Mouse (Mus musculus) Muller cell, postnatal 12 days (primary cell): ENCODE results near the gene Cyp17a1.

ENCODE experiments used
- DNase-seq: peaks from one replicate; pipeline ENCODE4 v3.0.0-alpha.2; 2015; ENCODE audit errors: inconsistent ontology term

Gene Cyp17a1

DNA sequence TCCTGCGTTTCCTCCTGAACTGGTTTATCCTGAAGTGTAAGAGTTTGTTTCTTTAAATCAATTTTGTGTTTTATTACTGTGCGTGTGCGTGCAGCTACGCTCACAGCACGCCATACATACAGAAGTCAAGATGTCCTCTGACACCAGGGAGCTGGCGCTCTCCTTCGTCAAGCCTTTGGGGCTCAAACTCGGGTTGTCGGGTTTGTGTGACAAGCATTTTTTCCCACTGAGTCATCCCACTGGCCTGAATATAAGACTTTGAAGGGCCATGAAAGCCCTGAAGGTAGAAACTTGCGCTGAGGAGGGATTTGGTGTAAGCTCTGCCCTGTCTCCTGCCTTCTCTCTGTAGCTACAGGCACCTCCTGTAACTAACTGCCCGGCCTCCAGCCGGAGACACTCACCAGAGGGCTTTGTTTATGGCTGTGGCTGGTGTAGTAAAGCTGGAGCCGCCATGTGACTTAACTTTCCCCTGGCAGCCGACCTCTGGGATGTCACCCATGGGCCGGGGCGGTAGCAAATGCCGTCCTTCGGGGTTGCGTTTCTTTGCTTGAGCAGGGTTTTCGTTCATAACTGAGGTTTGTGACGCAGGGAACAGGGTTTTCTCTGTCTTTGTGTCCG lies 30.7 kb downstream of the Cyp17a1 start:
- DNase-seq, result peak; percentile 78

DNA sequence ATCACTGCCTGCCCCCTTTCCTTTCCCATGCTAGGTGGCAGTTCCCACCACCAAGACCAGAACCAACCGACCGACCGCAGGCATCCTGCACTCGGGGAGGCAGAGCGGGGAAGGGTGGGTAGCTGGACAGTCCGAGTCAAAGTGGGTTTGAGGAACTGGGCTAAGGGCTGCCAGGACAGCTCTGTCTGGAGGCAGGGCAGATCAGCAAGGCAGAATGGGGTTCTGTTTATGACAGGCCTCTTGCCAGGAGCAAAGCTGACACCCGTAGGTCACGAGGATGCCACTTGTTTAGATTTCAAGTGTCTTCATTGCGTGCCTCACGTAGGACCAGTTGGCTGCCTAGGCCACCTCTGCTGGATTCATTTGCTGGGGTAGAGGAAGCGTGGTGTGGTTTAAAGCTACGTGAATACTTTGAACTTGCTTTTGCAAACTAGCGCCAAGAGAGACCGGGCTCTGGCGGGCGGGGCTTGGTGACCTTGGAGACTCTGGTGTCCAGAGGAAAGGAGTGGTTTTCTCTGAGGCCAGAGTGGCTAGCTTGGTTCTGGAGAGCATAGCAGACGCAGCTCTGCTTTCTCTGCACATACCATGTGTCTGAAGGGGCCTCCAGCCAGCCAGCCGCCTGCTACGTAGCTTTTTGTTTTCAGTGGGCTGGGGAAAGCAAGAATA lies 31.4 kb downstream of the Cyp17a1 start:
- DNase-seq, result peak; percentile 80

DNA sequence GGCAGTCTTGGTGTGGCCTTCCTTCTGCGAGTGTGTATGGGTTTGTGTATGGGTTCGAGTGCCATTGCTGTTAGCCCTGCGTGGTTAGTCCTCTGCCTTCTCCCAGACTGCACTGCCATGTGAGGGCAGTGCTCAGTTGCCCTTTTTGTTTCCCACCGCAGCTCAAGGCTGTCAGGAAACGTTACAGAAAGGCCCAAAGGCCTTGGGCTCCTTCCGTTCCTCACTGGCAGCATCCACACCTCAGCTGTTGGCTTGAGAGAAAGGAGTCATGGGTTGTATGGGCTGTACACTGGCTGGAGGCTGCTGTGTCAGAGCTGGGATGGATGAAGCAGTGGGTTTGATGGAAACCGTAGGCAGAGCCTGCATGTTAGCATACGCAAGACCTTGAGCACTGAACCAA lies 32.2 kb downstream of the Cyp17a1 start:
- DNase-seq, result no peak

DNA sequence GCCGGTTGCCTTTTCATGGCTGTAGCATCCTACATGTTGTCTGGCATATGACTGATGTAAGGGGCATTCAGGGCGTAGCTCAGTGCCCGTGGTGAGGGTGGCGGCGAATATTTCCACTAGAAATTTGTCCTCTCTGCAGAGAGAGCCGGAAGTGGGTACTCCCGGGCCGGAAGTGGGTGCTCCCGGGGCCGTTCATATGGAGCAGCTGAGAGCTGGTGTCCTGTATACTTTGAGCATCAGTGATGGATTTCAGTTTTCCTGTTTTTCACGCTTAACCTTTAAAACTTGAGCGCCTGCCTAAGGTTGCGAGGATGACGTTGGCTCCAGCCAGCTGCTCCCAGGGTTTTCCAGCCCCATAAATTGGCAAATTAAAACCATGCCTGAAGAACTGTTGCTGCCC lies 33.5 kb downstream of the Cyp17a1 start:
- no peak for DNase-seq

DNA sequence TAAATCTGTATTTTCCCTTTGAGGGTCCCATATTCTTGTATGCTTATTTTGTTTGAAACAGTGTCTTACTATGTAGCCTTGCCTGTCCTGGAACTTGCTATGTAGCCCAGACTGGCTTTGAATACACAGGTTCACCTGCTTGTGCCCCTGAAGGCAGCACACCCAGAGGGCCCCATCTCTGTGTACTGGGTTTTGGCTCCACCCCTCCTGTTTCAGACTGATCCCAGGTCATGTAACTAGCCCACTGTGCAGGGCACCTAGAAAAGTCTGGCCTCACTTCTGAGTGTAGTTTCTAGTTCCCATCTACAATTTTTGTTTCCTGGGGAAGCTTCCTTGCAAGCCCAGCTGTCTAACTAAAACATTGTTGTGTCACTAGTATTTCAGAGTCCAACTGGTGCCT lies 33.9 kb downstream of the Cyp17a1 start:
- DNase-seq, result no peak

DNA sequence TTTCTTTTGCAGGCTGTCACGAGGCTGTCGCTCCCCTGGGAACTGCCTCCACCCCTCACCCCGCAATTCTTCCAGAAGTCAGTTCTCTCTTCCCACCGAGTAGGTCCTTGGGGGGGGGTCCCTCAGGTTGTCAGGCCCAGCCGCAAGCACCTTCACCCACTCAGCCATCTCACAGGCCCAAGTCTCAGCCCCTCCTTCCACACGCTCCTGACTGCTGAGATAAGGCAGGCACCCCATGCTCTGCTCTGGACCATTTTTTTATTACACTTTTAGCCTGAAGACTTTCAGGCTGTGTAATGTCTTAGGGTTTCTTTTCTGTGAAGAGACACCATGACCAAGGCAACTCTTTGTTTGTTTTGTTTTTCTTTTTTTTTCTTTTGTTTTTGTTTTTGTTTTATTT lies 35.4 kb downstream of the Cyp17a1 start:
- DNase-seq, result no peak

DNA sequence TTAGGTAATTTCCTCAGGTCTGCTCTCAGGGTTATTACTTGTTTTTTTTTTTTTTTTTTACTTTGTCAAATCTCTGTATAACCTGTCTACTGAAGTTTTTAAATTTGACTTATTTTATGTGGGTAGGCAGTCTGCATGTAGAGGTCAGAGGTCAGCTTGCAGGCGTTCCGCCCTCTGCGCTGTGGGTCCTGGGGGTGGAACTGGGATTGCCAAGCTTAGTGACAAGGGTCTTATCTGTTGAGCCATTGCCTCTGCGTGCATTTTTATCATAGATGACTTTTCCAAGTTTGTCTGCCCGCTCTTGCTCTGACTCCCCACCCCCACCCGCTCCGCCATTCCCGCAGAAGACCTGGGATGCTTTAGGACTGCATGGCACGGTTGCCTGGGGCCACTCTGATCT lies 37.2 kb downstream of the Cyp17a1 start:
- no peak for DNase-seq

DNA sequence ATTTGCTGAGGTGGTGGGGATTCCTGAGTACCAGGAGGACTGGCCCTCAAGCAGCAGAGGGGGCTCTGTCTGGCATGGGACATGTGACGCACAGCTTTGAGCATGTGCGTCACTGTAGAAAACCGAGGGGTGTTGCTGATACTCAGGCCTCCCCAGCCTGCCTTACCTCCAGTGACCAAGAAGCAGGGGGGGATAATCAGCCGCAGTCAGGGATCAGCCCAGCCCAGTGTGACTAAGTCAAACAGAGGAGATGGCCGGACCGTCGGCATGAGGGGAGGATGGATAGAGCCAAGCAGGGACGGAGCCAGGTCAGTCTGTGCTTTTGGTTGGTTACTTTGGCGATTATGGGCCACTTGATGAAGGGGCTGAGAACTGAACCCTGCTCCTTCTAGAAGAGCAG lies 41.3 kb downstream of the Cyp17a1 start:
- DNase-seq, result no peak

DNA sequence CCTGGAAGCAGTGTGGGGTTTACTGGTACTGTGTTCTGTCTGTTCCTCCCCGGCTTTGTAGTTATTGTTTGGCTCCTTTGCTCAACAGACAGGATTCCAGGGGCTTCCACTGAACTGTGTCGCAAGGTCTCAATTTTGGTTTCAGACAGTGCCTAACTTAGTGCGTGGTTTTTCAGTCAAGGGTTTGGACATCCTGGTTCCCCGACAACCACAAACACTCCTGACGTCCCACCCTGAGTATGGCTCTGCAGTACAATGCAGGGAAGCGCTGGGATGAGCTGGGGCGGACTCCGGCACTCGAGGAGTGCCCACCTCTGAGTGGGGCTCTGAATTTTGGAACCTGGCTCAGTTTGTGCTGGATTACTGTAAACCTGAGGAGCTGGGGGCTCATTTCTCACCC lies 43.2 kb downstream of the Cyp17a1 start:
- no peak for DNase-seq

DNA sequence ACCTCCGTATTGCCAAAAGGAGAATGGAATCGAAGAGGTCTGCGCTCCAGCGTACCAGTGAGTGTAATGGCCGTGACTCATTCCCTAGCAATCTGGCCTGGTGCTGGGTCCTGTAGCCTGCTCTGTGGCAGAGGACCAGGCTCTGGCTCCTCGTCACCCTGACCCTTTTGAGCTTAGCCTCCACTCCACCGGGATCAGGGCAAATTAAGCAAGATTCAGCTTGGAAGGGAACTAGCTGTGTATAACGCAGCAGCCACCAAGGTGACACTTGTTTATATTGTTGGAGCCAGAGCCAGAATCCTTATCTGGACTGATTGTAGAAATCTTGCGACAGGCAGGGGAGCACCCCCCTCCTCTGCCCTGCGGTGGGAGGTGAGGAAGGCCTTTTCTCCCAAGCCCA lies 44.6 kb downstream of the Cyp17a1 start:
- no peak for DNase-seq

DNA sequence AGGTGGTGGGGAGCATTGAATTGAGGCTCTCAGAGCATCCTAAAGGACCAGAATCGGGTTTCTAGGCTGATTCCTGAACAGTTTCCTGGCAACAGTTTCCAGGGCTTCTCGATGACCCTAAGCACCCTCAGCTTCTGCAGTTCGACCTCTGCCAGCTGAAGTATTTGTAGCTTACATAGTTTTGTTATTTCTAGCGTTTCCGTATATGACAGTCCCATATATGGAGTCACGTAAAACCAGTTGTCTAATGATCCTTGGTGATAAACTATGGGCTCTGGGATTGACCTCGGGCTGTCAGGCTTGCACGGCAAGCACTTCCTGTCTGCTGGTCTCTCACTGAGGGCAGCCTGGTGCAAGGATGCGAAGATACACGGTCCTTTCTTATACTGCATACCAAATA lies 47.5 kb downstream of the Cyp17a1 start:
- no peak for DNase-seq

DNA sequence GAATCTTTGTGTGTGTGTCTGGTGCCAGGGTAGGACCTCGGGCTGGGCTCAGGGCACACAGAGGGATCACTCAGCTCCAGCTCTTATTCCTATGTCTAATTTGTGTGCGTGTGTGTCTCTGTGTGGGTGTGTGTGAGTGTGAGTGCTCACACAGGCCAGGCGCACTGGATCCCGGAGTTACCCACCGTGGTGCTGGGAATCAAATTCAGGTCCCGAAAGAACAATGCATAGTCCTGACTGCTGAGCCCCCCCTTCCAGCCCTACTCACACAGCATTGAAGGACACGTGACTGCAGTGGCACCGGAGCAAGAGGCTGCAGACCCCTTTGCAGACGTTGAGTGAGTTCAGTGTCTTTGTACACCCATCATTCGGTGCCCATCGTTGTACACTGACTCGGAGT lies 48.0 kb downstream of the Cyp17a1 start:
- DNase-seq, result no peak

DNA sequence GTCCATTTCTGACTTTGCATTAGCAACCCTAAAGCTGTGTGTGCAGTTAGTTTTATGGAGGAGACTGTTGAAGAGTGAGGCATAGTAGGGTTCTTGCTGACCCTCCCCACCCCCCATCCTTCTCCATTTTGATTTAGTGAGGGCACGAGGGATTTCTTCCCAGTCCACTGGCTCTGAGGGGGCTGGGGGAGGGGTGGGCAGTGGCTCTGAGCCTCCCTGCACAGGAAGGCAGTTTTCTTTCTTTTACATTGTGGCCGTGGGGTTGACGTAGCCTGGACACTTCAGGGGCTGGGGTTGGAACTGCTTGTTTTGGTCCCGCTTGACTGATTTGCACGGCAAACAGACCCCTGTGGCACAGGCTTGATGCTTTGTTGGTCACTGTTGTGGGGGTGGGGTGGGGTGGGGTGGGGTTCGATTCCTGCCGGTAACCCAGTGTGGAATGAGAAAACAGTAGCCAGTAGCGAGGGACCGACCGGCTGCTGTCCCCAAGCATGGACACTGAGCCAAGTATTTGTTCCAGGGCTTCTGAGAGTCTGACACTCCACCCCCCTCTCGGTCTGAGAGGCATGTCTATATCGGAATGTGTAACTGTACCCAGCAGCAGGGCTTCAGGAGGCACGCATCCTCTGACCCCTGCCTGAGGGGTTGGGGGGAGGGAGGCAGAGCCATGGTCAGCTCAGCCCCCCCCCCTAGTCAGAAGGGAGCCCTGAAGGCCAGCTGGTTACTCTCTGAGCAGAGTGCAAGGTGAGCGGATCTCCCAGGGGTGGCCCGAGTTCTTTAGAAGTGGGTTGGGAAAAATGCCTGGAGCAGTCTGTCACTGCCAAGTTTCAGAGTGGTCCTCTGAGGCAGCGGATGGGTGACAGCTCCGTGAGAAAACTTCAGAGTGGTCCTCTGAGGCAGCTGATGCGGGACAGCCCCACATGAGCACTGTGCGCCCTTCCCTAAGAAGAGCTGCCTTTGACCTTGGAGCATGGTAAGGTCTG lies 48.9 kb downstream of the Cyp17a1 start:
- peak; percentile 72 for DNase-seq

DNA sequence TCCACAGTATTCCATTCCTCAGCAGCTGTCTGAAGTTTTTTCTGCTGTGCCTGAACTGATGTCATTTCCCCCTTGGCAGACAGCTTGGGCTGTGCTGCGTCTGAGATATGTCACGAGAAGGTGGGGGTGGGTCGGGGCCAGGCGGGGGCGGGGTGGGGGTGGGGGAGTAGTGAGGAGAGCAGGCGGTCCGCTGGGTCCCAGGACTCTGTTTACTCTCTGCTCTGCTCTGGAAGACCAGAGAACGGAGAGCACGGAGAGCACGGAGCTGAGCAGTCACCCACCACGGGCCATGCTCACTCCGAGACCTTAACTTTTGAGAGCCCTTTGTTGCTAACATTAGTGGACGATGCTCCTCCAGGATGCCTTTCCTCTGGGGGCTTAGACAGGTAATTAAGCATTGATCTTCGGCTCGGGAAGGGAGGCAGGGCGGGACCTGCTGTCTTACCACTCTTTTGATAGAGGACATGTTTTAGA lies 49.7 kb downstream of the Cyp17a1 start:
- DNase-seq, result peak; percentile 45

DNA sequence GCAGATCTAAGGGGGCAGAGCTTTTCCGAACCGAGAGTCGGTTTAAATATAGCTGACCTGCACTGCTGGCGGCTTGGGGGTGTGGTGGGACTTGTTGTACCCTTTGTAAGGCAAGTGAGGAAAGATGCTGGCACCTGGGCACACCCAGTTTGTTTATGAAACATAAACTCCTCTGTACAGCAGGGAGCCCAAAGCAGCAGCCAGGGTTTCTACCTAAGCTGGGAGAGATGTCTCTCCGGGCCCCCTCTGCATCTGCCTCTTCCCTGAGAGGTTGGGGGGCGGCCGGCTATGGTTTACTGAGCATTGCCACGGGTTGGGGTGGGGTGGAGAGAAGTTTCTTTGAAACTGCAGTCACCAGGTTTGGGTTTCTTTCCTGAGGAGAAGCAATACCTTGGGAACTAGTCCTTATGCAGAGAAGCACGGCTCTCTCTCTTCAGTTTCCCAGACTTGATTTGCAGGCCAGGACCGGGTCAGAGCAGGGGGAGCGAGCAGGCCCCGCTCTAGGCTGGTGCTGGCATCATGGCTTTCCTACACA lies 50.2 kb downstream of the Cyp17a1 start:
- DNase-seq, result no peak

DNA sequence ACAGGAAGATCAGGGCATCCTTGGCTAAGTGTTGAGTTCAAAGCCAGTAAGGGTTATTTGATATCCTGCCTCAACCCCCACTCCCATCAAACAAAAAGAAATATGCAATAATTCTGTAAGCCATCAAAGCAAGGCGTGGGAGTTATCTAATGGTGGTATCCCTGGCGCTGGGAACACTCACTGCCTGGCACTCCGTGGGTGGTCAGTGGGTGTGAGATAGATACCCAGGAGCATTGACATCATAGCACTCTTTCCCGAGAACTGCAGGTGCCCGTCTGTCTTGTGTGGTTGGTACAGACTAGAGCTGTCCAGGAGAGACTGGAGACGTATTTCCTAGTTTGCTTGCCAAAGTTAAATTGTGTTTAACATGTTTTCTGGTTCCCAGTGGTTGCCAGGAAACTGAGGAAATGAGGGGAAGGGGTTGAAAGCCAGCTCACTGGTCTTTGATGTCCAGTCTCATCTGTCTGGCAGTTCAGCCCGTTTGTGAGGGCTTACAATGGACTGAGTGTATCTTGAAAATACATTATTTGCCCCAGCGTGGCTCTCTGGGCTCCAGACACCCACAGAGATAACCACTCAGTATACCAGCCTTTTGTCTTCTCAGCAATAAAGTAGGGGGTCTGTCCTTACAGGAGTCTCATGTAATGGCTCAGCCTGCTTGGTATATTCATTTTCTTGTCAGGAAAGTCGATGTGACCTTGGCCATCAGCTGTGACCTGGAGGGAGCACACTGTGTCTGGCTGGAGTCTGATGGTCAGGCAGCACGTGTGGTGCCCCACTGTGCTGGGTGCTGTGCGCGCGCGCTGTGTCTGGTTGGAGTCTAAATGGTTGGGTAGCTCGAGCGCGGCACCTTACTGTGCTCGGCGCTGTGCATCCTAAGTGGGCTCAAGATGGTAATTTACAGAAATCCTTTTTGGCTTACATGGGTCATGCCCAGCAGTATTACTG lies 51.5 kb downstream of the Cyp17a1 start:
- DNase-seq, result no peak

DNA sequence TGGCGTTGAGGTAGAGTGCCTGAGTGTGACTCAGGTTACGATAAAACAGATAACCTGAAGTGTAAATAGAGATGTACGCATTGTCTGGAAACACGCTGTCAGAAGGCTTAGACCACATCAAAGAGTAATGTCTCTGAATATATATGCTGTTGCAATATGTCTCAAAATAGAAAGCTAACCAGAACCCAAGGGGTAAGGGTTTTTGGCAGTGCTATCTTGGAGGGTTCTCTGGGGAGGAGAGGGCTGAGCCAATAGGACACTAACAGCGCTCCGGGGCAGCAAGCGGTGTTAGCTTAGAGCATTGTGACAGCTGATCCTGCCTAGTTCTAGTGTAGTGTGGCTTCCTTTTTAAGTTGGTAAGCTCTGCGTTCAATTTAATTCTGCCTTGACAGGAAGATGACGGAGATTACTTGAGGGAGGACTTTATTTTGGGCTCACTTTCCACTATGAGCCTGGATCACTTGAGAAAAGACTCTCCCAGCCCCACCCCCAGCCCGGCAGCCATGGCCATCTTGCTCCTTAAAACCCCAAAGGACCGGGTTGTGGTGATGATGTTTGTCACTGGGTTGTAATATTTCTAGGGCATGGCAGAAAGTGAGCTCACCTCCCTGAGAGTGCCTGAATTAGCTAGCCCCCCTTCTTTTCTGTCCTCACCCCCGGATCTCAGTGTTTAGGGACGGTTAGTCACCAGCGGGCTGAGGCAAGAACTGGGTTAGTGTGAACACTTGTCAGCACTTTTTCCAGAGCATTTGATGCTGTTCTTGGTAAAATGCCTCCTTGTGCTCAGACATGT lies 52.8 kb downstream of the Cyp17a1 start:
- DNase-seq, result peak; percentile 50

DNA sequence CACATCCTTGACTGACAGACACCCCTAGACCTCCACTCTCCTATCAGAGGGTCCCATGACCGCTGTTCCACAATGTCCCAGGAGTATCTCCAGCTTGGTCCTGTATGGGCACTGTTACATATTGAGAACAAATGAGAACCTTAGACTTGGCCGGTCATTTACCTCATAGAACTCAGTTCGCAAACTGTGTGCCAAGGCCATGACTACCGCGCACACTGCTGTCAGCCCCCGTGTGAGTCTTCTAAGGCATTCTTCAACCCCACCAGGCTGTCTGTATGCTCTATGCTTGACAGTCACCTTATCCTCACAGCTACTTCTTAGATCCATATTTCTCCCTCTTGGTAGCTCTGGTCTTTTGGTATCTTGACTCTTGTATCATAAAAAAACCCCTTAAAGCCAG lies 53.5 kb downstream of the Cyp17a1 start:
- DNase-seq, result no peak

DNA sequence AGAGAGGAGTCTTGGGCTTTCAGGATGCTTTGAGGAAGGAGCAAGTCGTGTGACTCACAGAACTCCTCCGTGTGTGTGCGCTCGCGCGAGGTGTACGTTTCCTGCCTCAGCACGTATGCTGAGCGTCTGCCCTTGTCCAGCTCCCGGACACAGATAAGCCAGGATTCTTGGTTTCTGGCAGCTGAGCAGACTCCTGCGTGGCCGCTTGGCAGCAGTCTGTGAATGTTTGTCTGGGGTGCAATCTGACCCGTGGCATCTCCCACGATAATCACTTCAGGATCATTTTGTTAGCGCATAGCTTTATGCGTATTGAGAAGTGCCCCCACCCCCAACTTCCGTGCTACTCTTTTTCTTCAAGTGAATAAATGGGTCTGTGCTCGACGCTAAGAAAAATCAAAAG lies 54.0 kb downstream of the Cyp17a1 start:
- peak; percentile 9 for DNase-seq

DNA sequence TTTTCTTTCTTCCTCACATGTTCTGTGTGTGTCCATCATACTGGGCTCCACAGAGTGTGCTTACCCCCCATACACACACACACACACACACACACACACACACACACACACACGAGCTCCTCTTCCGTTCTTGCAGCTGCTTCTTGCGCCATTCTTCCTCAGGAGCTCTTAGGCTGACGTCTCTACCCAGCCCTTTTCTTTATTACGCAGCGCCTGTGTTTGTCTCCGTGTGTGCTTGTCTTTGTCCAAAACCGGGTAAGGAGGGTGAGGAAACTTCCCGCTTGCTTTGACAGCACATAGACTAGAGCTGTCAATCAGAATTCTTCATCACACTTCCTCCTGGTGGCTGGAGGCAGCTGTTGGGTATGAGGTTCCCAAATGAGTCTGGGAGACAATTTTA lies 54.6 kb downstream of the Cyp17a1 start:
- DNase-seq, result no peak
